In the genomic region with DNA sequence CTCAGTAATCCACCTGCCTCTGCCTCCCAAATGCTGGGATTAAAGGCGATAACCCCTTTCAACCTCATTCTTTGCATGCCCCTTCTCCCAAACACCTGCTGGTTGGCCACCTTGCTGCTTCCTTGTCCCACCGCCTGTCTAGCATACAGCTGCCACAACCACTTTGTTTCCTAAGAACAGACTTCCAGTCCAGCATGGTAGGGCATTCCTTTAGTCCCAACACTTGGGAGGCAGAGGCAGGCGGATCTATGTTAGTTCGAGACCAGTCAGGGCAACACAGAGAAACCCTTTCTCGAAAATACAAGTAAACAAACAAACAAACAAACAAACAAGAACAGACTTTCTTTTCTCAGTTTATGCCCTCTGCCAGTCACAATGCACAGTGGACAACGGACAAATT, we compare ENCODE assay signal across 8 mouse cellular contexts. TPM values are rescaled to one million over a fixed set of nuclear protein-coding genes. Genes with fewer than 3 reads are reported as not detected.
A peak's percentile ranks its signal among the peaks of the same experiment; 100 is the strongest.
DNase-seq lines count a peak whose midpoint lies in the region; ATAC-seq and TF ChIP-seq lines count a peak whose summit lies in the region.

No protein-coding gene starts in this region.

- H3K4me1 ChIP-seq in thymus, adult 2 months (replicated peaks; ENCODE audit: control insufficient read depth, insufficient read depth, low read length), result peaks cover 24% of the 10 kb centered on the region
- H3K4me1 ChIP-seq in limb, embryonic 14.5 days (ENCODE audit: control insufficient read depth, insufficient read depth, low read length), result peaks cover 15% of the 10 kb centered on the region

- H3K4me3 ChIP-seq in thymus, adult 2 months (ENCODE audit: control insufficient read depth, insufficient read depth, low read length), result peak overlapping the region; percentile 38
- H3K4me3 ChIP-seq in limb, embryonic 14.5 days (replicated peaks; ENCODE audit: low read length), result peak overlapping the region; percentile 97

- DNase-seq in embryo, embryonic 10.5 days (ENCODE audit: low spot score), result peak; percentile 5
- no peak for DNase-seq in embryo, embryonic 10 days (ENCODE audit: low spot score)
- no peak for DNase-seq in thymus, adult 2 months
- DNase-seq in thymus, postnatal 0 days (ENCODE audit: low spot score), result no peak
- no peak for DNase-seq in limb, embryonic 14.5 days (ENCODE audit: low spot score)
- peak; percentile 11 for DNase-seq in thymus, postnatal 25 days
- DNase-seq in urinary bladder, adult 18-20 months (ENCODE audit: low spot score in 2 of 2), result no peak
- no peak for DNase-seq in right cerebral cortex, postnatal 14 days

- 53% methylated on average over 6 of the region's 6 CpGs for WGBS in thymus, adult 2 months
- 40% methylated on average over 6 of the region's 6 CpGs for WGBS in limb, embryonic 14.5 days

- no peaks in the 10 kb centered on the region for H3K9me3 ChIP-seq in limb, embryonic 14.5 days (ENCODE audit: control insufficient read depth, low read length)

- peak overlapping the region; percentile 100; the same call in 1 of the 2 replicates for H3K9ac ChIP-seq in limb, embryonic 14.5 days (ENCODE audit: low read depth, low read length, severe bottlenecking)

- no peak for TF ChIP-seq POLR2A in thymus, adult 2 months (IDR thresholded peaks at IDR 0.05; ENCODE audit: control insufficient read depth, extremely low read depth, insufficient read depth, low read length, poor library complexity)
- TF ChIP-seq POLR2A in limb, embryonic 14.5 days (IDR thresholded peaks at IDR 0.05; ENCODE audit: borderline replicate concordance, extremely low read depth, insufficient read depth, insufficient read length), result no peak

- no peak; the same call in 1 of the 2 replicates for ATAC-seq in limb, embryonic 14.5 days (ENCODE audit: low FRiP score, low read depth)

- peak overlapping the region; percentile 98 for H3K4me2 ChIP-seq in limb, embryonic 14.5 days (replicated peaks; ENCODE audit: low read depth, low read length, severe bottlenecking)

- no peaks in the 10 kb centered on the region for H3K27me3 ChIP-seq in thymus, adult 2 months (ENCODE audit: control insufficient read depth, insufficient read depth, low read length)
- H3K27me3 ChIP-seq in limb, embryonic 14.5 days (ENCODE audit: control insufficient read depth, insufficient read depth, low read length), result no peaks in the 10 kb centered on the region

- no peaks in the 10 kb centered on the region for H3K36me3 ChIP-seq in thymus, adult 2 months (ENCODE audit: control insufficient read depth, insufficient read depth, low read length)
- no peaks in the 10 kb centered on the region for H3K36me3 ChIP-seq in limb, embryonic 14.5 days (ENCODE audit: control insufficient read depth, insufficient read depth, low read length)

- TF ChIP-seq CTCF in thymus, adult 2 months (IDR thresholded peaks at IDR 0.05; ENCODE audit: borderline replicate concordance, control insufficient read depth, extremely low read depth, insufficient read depth, low read length, poor library complexity), result no peak

- H3K27ac ChIP-seq in thymus, adult 2 months (ENCODE audit: control insufficient read depth, insufficient read depth, low read length), result no peak overlapping the region
- no peak overlapping the region for H3K27ac ChIP-seq in limb, embryonic 14.5 days (replicated peaks; ENCODE audit: low read depth, low read length)

RNA-seq across cellular contexts. Expression of a gene that starts 0.6 kb away (rescaled TPM):
- polyA plus RNA-seq in thymus, adult 2 months (2012; rRNA removed), result 17.1 and 19.8 TPM in 2 replicates
- polyA plus RNA-seq in thymus, postnatal 0 days (2015; fragmentation: Nextera tagmentation; extraction: Ambion mirVana), result 7.8 and 8.3 TPM in 2 replicates
- 24.3 and 26.7 TPM in 2 replicates for polyA plus RNA-seq in limb, embryonic 14.5 days (2012; rRNA removed)
- polyA plus RNA-seq in limb, embryonic 14.5 days (2014; fragmentation: Nextera tagmentation; extraction: Ambion mirVana), result 21.8 and 24.4 TPM in 2 replicates

RNA-seq across cellular contexts. Expression of a gene that starts 11.8 kb away (rescaled TPM):
- polyA plus RNA-seq in thymus, adult 2 months (2012; rRNA removed), result 2.4 and 3.8 TPM in 2 replicates
- 0.14 and 0.27 TPM in 2 replicates for polyA plus RNA-seq in thymus, postnatal 0 days (2015; fragmentation: Nextera tagmentation; extraction: Ambion mirVana)
- 2.5 and 2.7 TPM in 2 replicates for polyA plus RNA-seq in limb, embryonic 14.5 days (2012; rRNA removed)
- polyA plus RNA-seq in limb, embryonic 14.5 days (2014; fragmentation: Nextera tagmentation; extraction: Ambion mirVana), result 0.14 TPM in 1 of 2 replicates, not detected in the other

RNA-seq across cellular contexts. Expression of a gene that starts 26.2 kb away (rescaled TPM):
- 35.6 and 46.8 TPM in 2 replicates for polyA plus RNA-seq in thymus, adult 2 months (2012; rRNA removed)
- 551 and 578 TPM in 2 replicates for polyA plus RNA-seq in thymus, postnatal 0 days (2015; fragmentation: Nextera tagmentation; extraction: Ambion mirVana)
- polyA plus RNA-seq in limb, embryonic 14.5 days (2012; rRNA removed), result 80.1 and 174 TPM in 2 replicates
- 411 and 423 TPM in 2 replicates for polyA plus RNA-seq in limb, embryonic 14.5 days (2014; fragmentation: Nextera tagmentation; extraction: Ambion mirVana)

Comparison
In these comparisons a context has a peak if more than half of its experiments do, and no peak if none do; other contexts are left out.
1. DNase-seq: peak in embryo, embryonic 10.5 days (single experiment) and thymus, postnatal 25 days (single experiment); none in embryo, embryonic 10 days (single experiment), thymus, adult 2 months (single experiment), thymus, postnatal 0 days (single experiment), limb, embryonic 14.5 days (single experiment), urinary bladder, adult 18-20 months (0 of 2) and right cerebral cortex, postnatal 14 days (single experiment).